Mouse (Mus musculus) spleen, adult 2 months (tissue): ENCODE data around the gene Atp6v0a1.

Experiments used
- CTCF ChIP-seq: fragments of 200-500 bp; IDR thresholded peaks from 2 replicates; pipeline ENCODE4 v1.5.1; 2011; ENCODE audit warnings: mild to moderate bottlenecking, inconsistent platforms; ENCODE audit not compliant: insufficient read depth, insufficient read length, insufficient replicate concordance; ENCODE audit errors: extremely low read depth
- POLR2A ChIP-seq: fragments of 200-500 bp; IDR thresholded peaks from 2 replicates; pipeline ENCODE4 v1.6.1; 2011; ENCODE audit warnings: low read depth, low read length, inconsistent platforms

DNA sequence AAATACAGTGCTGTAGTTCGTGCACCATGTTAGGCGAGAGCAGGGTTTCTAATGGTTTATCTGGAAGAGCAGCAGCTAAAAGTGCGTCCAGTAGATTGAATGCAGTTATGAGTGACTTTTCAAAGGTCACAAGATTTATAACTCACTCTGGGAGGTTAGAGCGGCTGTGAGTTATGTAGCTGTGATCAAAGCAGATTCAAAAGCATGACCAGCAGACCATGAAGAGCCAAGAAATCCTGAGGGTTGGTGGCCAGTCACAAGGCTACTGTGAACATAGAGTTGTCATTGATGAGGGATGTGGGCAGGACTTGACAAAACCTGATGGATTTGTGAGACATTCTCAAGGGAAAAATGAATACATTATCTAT, 26.1 kb downstream of the Atp6v0a1 start:
- TF ChIP-seq CTCF = no peak
- TF ChIP-seq POLR2A = no peak
